Mouse (Mus musculus) E14TG2a.4 (cell line): ENCODE results near the gene Nod1.
A peak's percentile ranks its signal among the peaks of the same experiment; 100 is the strongest.

Experiments used
- H3K27me3 ChIP-seq: 2 replicates; pipeline ENCODE4 v1.6.1; 2014; ENCODE audit warnings: low read length, control low read depth; ENCODE audit not compliant: insufficient read depth
- H3K36me3 ChIP-seq: 2 replicates; pipeline ENCODE4 v1.6.1; 2014; ENCODE audit warnings: low read length, control low read depth; ENCODE audit not compliant: insufficient read depth
- H3K4me1 ChIP-seq: replicated peaks from 2 replicates; pipeline ENCODE4 v1.6.1; 2014; ENCODE audit warnings: low read depth, low read length, control low read depth
- H3K4me3 ChIP-seq: replicated peaks from 2 replicates; pipeline ENCODE4 v1.5.1; 2014; ENCODE audit warnings: mild to moderate bottlenecking, low read length
- H3K9me3 ChIP-seq: 2 replicates; pipeline ENCODE4 v1.6.1; 2014; ENCODE audit warnings: low read length, control low read depth
- CTCF ChIP-seq: conservative IDR thresholded peaks from 2 replicates; pipeline ENCODE4 v1.5.1; 2014; ENCODE audit warnings: low read length
- NANOG ChIP-seq: IDR thresholded peaks from 2 replicates; pipeline ENCODE4 v1.6.1; 2014; ENCODE audit warnings: borderline replicate concordance, low read length, mixed read lengths
- POU5F1 ChIP-seq: IDR thresholded peaks from 2 replicates; pipeline ENCODE4 v1.6.1; 2014; ENCODE audit warnings: low read length, borderline replicate concordance

The Nod1 gene

DNA sequence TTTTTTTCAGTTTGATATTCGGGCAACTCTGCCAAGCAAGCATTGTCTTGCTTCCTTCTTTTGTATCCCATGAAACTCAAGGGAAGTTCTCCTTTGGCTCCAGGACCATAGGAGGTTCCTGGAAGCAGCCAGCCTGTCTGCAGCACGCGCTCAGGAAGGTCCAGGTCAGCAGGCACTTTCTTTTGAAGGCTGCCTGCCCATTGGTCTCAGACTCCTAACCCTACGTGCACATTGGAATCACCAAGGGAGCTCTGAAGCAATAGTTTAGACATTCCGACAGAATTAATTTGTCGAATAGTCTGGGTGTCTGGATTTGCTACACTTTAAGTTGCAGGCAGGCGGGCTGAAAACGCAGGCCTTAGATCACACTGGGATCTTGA lies 691 bp downstream of the Nod1 start:
- Histone ChIP-seq H3K4me3 (peak overlapping the region; percentile 78), H3K9me3 (no peaks in the 10 kb centered on the region), H3K36me3 (no peaks in the 10 kb centered on the region), H3K4me1 (peaks cover 23% of the 10 kb centered on the region), H3K27me3 (peaks cover 60% of the 10 kb centered on the region)
- no peak for TF ChIP-seq NANOG
- no peak for TF ChIP-seq POU5F1
- no peak for TF ChIP-seq CTCF

DNA sequence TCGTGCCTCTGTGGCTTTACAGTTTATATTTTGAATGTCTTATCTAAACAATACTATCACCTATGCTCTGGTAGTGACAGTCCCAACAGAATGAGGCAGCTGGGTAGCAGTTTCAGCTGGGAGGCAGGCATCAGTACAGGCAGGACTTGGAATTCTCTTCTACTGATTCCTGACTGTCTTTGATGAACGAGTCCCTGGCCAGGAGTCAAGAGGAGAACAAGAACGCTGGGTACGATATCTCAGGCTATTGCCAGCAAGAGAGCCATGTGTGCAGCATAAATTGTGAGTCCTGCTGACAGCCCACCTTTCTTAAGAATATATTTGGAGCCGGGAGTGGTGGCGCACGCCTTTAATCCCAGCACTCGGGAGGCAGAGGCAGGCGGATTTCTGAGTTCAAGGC lies 1.9 kb downstream of the Nod1 start:
- 0 out of 2 replicates have a peak, but pooled peaks cover 5% of the 10 kb centered on the region for H3K9me3 ChIP-seq
- H3K4me3 ChIP-seq = no peak overlapping the region
- TF ChIP-seq NANOG = no peak
- TF ChIP-seq POU5F1 = no peak
- H3K36me3 ChIP-seq = no peaks in the 10 kb centered on the region
- H3K4me1 ChIP-seq = peaks cover 25% of the 10 kb centered on the region
- peaks cover 60% of the 10 kb centered on the region for H3K27me3 ChIP-seq

GRCm38 (mm10) chr6:54969801-54970200 lies 2.6 kb downstream of the Nod1 start:
- H3K4me3 ChIP-seq = no peak overlapping the region
- TF ChIP-seq CTCF = no peak
- no peak for TF ChIP-seq NANOG
- TF ChIP-seq POU5F1 = no peak
- 0 out of 2 replicates have a peak, but pooled peaks cover 5% of the 10 kb centered on the region for H3K9me3 ChIP-seq
- H3K4me1 ChIP-seq = peaks cover 32% of the 10 kb centered on the region
- peaks cover 58% of the 10 kb centered on the region for H3K27me3 ChIP-seq
- H3K36me3 ChIP-seq = no peaks in the 10 kb centered on the region

DNA sequence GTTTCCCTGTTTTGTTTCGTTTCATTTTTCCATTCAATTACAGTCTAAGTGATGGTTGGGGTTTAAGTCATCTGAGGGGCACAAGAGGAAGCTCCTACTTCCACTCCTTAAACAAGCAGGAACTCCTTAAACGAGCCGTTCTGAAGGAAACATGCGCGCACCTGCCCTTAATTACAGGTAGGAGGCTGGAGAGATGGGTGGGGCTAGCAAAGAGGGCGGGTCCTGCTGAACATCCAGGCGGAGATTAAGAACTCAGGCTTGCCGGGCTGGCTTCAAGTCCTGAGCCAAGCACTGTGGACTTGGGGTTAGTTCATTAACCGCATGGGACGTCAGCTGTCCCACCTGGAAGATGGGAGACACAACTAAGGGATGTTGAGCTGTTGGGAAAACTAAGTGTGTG lies 4.8 kb downstream of the Nod1 start:
- TF ChIP-seq CTCF = no peak
- TF ChIP-seq NANOG = no peak
- TF ChIP-seq POU5F1 = no peak
- H3K27me3 ChIP-seq = peaks cover 38% of the 10 kb centered on the region
- 0 out of 2 replicates have a peak, but pooled peaks cover 5% of the 10 kb centered on the region for H3K9me3 ChIP-seq
- H3K36me3 ChIP-seq = no peaks in the 10 kb centered on the region
- H3K4me1 ChIP-seq = peaks cover 35% of the 10 kb centered on the region
- H3K4me3 ChIP-seq = no peak overlapping the region

GRCm38 (mm10) chr6:54965234-54965633 lies 7.2 kb downstream of the Nod1 start:
- Histone ChIP-seq H3K4me3 (no peak overlapping the region), H3K27me3 (peaks cover 16% of the 10 kb centered on the region), H3K36me3 (no peaks in the 10 kb centered on the region), H3K4me1 (peaks cover 27% of the 10 kb centered on the region), H3K9me3 (peaks cover 5% of the 10 kb centered on the region; the same call in 1 of the 2 replicates)
- TF ChIP-seq CTCF = no peak
- no peak for TF ChIP-seq NANOG
- no peak for TF ChIP-seq POU5F1

DNA sequence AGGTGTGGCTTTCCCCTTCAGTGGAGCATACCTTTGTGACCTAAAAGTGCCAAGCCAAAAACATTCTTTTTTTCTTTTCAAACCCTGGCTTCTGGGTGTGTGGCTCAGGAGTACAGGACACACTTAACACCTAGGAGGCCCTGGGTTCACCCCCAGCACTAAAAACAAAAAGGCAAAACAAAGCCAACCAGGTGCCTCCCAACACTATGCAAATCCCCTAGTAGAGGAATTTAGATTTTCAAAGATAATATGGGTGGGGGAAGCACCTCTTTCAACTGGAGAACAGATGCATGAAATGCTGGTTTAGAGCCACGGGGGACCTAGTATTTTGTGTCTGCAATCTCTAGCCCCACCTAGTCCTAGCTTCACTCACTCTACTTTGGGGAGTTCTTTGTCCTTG lies 7.7 kb downstream of the Nod1 start:
- H3K4me1 ChIP-seq = peaks cover 27% of the 10 kb centered on the region
- H3K9me3 ChIP-seq = peaks cover 5% of the 10 kb centered on the region; the same call in 1 of the 2 replicates
- H3K4me3 ChIP-seq = no peak overlapping the region
- H3K27me3 ChIP-seq = peaks cover 11% of the 10 kb centered on the region
- no peaks in the 10 kb centered on the region for H3K36me3 ChIP-seq
- no peak for TF ChIP-seq POU5F1
- no peak for TF ChIP-seq CTCF
- TF ChIP-seq NANOG = no peak

- TF ChIP-seq NANOG = no peak
- no peak for TF ChIP-seq CTCF
- TF ChIP-seq POU5F1 = no peak
- Histone ChIP-seq H3K27me3 (peaks cover 6% of the 10 kb centered on the region), H3K4me3 (no peak overlapping the region), H3K4me1 (peaks cover 27% of the 10 kb centered on the region), H3K36me3 (no peaks in the 10 kb centered on the region), H3K9me3 (peaks cover 5% of the 10 kb centered on the region; the same call in 1 of the 2 replicates)
These were observed 8.8 kb downstream of the Nod1 start for GRCm38 (mm10) chr6:54963599-54963998.

GRCm38 (mm10) chr6:54957655-54958054 lies 14.8 kb downstream of the Nod1 start:
- TF ChIP-seq NANOG (no peak), CTCF (no peak), POU5F1 (no peak)
- H3K36me3 ChIP-seq = 0 out of 2 replicates have a peak, but pooled peaks cover 3% of the 10 kb centered on the region
- H3K9me3 ChIP-seq = peaks cover 29% of the 10 kb centered on the region
- no peak overlapping the region for H3K4me3 ChIP-seq
- H3K4me1 ChIP-seq = no peaks in the 10 kb centered on the region
- H3K27me3 ChIP-seq = no peaks in the 10 kb centered on the region

DNA sequence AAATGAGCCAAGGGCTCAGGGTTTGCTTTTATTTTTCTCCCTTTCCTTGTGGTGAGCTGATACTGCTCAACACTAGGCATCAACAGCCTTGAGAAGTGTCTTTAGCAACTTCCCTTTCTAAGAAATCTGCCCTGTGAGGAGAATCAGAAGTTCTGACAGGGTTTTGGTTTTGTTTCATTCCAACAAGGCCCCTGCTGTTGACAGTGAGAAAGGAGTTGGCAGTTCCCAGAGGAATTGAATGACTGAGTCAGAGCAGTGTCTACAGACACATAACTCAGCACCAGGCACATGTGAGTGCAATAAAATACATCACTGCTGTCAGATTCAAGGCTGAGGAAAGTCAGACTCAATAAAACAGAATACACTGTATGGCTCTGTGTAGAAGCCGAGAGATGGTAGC lies 16.0 kb downstream of the Nod1 start:
- no peak for TF ChIP-seq POU5F1
- no peak for TF ChIP-seq NANOG
- TF ChIP-seq CTCF = no peak
- H3K27me3 ChIP-seq = no peaks in the 10 kb centered on the region
- peaks cover 42% of the 10 kb centered on the region for H3K9me3 ChIP-seq
- H3K4me1 ChIP-seq = no peaks in the 10 kb centered on the region
- H3K36me3 ChIP-seq = 0 out of 2 replicates have a peak, but pooled peaks cover 3% of the 10 kb centered on the region
- H3K4me3 ChIP-seq = no peak overlapping the region
